Mouse (Mus musculus) R1 (cell line): ENCODE data around the gene Tcf7.

Experiments
- DNase-seq: peaks from one replicate; pipeline ENCODE4 v3.0.0-alpha.2; 2018; ENCODE audit warnings: low read depth, low spot score

The Tcf7 gene

GRCm38 (mm10) chr11:52228722-52229448 is 53.9 kb downstream of the Tcf7 start:
- no peak for DNase-seq

GRCm38 (mm10) chr11:52227466-52228226 is 55.2 kb downstream of the Tcf7 start:
- DNase-seq = peak; percentile 76

GRCm38 (mm10) chr11:52227053-52227452 is 55.8 kb downstream of the Tcf7 start:
- DNase-seq = no peak

- DNase-seq = no peak
Observed at GRCm38 (mm10) chr11:52225986-52226599, 56.7 kb downstream of the Tcf7 start.

- DNase-seq = peak; percentile 87
Observed at GRCm38 (mm10) chr11:52223968-52224682, 58.7 kb downstream of the Tcf7 start.

GRCm38 (mm10) chr11:52222891-52223290 is 59.9 kb downstream of the Tcf7 start:
- DNase-seq = peak; percentile 71

- peak; percentile 71 for DNase-seq
Observed at GRCm38 (mm10) chr11:52221921-52222320, 60.9 kb downstream of the Tcf7 start.

GRCm38 (mm10) chr11:52220282-52220681 is 62.5 kb downstream of the Tcf7 start:
- peak; percentile 85 for DNase-seq

- no peak for DNase-seq
Observed at GRCm38 (mm10) chr11:52213887-52214286, 68.9 kb downstream of the Tcf7 start, which contains the start of gene Olfr1371. TSS of gene Olfr1371 (minus strand) at chr11:52213987.
